Mouse (Mus musculus): ENCODE measurements around the gene Pi16. TPM values are rescaled to one million over a fixed set of nuclear protein-coding genes. Genes with fewer than 3 reads are reported as not detected.

Pi16 gene
- total and polyA plus RNA-seq, 3 experiments: 24.1 to 63.1 (median 40.7) TPM

DNA sequence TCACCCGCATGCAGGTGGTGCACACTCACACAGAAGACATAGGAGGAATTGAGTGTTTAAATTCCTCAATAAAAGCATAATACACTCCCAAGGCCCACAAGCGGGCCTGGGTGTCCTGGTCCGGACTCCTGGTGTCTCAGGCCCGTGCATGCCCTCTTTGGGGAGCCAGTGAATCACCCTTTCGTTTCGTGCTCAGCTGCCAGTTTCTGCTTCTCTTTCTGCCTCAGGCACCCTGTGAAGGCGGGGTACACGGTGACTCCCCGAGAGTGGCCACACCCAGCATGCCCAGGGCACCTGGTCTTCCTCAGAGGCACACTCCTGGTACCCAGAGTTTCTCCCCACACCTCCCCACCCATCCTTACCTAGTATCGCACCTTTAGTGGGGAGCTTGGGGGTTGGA lies 58.4 kb downstream of the Pi16 start:
- Histone ChIP-seq H3K9ac (ENCODE audit: low read depth, low read length) (no peak overlapping the region), H3K27ac (no peak overlapping the region), H3K79me2 (replicated peaks; ENCODE audit: control insufficient read depth, insufficient read depth, low read length) (no peaks in the 10 kb centered on the region), H3K27me3 (ENCODE audit: control insufficient read depth, insufficient read depth, low read length) (no peaks in the 10 kb centered on the region), H3K4me1 (ENCODE audit: control insufficient read depth, insufficient read depth, low read length) (no peaks in the 10 kb centered on the region), H3K4me3 (no peak overlapping the region), H3K36me3 (ENCODE audit: control insufficient read depth, insufficient read depth, low read length) (no peaks in the 10 kb centered on the region)
- intact Hi-C loops (cut with DNase I): no loop called here
- no peak for TF ChIP-seq POLR2A (IDR thresholded peaks at IDR 0.05; ENCODE audit: insufficient read depth, low read depth, low read length)
- no peak for TF ChIP-seq EP300 (IDR thresholded peaks at IDR 0.05; ENCODE audit: insufficient read depth, low read depth, low read length)
- no peak for TF ChIP-seq CTCF (IDR thresholded peaks at IDR 0.05)
- DNase-seq: peak in 1 of 2 experiments; percentile 4
- WGBS: 86% methylated on average over 10 of the region's 10 CpGs

DNA sequence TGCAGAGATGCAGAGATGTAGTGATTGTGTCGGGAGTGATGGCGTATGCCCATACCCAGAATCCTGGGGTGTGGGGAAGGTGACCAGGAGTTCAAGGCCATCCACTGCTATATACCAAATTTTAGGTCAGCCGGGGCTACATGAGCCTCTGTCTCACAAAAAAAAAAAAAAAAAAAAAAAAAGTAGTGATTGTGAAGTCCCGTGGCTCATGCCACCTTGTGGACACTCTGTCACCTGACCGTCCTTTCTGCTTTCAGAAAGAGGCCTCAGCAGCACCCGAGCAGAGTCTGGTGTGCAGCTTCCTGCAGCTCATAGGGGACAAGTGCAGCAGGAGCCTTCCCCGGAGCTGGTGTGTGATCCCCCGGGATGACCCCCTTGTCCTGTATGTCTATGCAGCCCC lies 60.6 kb downstream of the Pi16 start:
- Histone ChIP-seq H3K27me3 (ENCODE audit: control insufficient read depth, insufficient read depth, low read length) (no peaks in the 10 kb centered on the region), H3K9ac (ENCODE audit: low read depth, low read length) (no peak overlapping the region), H3K27ac (no peak overlapping the region), H3K36me3 (ENCODE audit: control insufficient read depth, insufficient read depth, low read length) (no peaks in the 10 kb centered on the region), H3K79me2 (replicated peaks; ENCODE audit: control insufficient read depth, insufficient read depth, low read length) (no peaks in the 10 kb centered on the region), H3K4me3 (no peak overlapping the region), H3K4me1 (ENCODE audit: control insufficient read depth, insufficient read depth, low read length) (0 out of 2 replicates have a peak, but pooled peaks cover 1% of the 10 kb centered on the region)
- 54% methylated on average over 8 of the region's 8 CpGs for WGBS
- no peak for DNase-seq
- TF ChIP-seq CTCF (IDR thresholded peaks at IDR 0.05) (peak; percentile 16; the same call in 1 of the 2 replicates), POLR2A (IDR thresholded peaks at IDR 0.05; ENCODE audit: insufficient read depth, low read depth, low read length) (no peak), EP300 (IDR thresholded peaks at IDR 0.05; ENCODE audit: insufficient read depth, low read depth, low read length) (no peak)
- intact Hi-C loops (cut with DNase I): no loop called here

Other genes with a start within 250 kb of the Pi16 start
- 100 to 1,000 TPM in 1 of 2 experiments, 10 to 100 TPM in 1; 56.4 to 156 TPM for gene Cdkn1a, start 226.7 kb upstream of the Pi16 start, total RNA-seq (2021)
- gene Cdkn1a, start 226.7 kb upstream of the Pi16 start, polyA plus RNA-seq (2012; rRNA removed): 30.4 and 37.3 TPM in 2 replicates
- under 1 TPM in 1 of 2 experiments, not detected in 1; 0.70 TPM for gene Rab44, start 203.5 kb upstream of the Pi16 start, total RNA-seq (2021)
- gene Rab44, start 203.5 kb upstream of the Pi16 start, polyA plus RNA-seq (2012; rRNA removed): 0.23 and 0.38 TPM in 2 replicates
- 1 to 10 TPM; 4.4 to 5.2 TPM for gene Cpne5, start 79.5 kb upstream of the Pi16 start, total RNA-seq (2021)
- gene Cpne5, start 79.5 kb upstream of the Pi16 start, polyA plus RNA-seq (2012; rRNA removed): 10.7 and 11.2 TPM in 2 replicates
- 10 to 100 TPM; 28.4 to 31.1 TPM for gene Ppil1, start 53.5 kb upstream of the Pi16 start, total RNA-seq (2021)
- gene Ppil1, start 53.5 kb upstream of the Pi16 start, polyA plus RNA-seq (2012; rRNA removed): 33.2 and 41.7 TPM in 2 replicates
- 100 to 1,000 TPM; 264 to 318 TPM for gene BC004004, start 48.9 kb upstream of the Pi16 start, total RNA-seq (2021)
- gene BC004004, start 48.9 kb upstream of the Pi16 start, polyA plus RNA-seq (2012; rRNA removed): 184 and 264 TPM in 2 replicates
- 100 to 1,000 TPM; 186 to 203 TPM for gene Mtch1, start 30.3 kb downstream of the Pi16 start, total RNA-seq (2021)
- gene Mtch1, start 30.3 kb downstream of the Pi16 start, polyA plus RNA-seq (2012; rRNA removed): 234 and 293 TPM in 2 replicates
- 1 to 10 TPM; 1.9 to 2.4 TPM for gene Fgd2, start 43.2 kb downstream of the Pi16 start, total RNA-seq (2021)
- 5.9 and 9.2 TPM in 2 replicates for gene Fgd2, start 43.2 kb downstream of the Pi16 start, polyA plus RNA-seq (2012; rRNA removed)
- 10 to 100 TPM; 17.2 to 20.5 TPM for gene Pim1, start 173.1 kb downstream of the Pi16 start, total RNA-seq (2021)
- gene Pim1, start 173.1 kb downstream of the Pi16 start, polyA plus RNA-seq (2012; rRNA removed): 24.6 and 27.9 TPM in 2 replicates
- gene Gm17657, start 232.0 kb downstream of the Pi16 start, total RNA-seq (2021): not detected
- gene Gm17657, start 232.0 kb downstream of the Pi16 start, polyA plus RNA-seq (2012; rRNA removed): not detected in 2 replicates
- 10 to 100 TPM; 12.8 to 13.8 TPM for gene Tbc1d22b, start 232.1 kb downstream of the Pi16 start, total RNA-seq (2021)
- gene Tbc1d22b, start 232.1 kb downstream of the Pi16 start, polyA plus RNA-seq (2012; rRNA removed): 15.3 and 16.9 TPM in 2 replicates
- not detected for gene Tmem217, start 234.7 kb downstream of the Pi16 start, total RNA-seq (2021)
- 0.47 TPM in 1 of 2 replicates, not detected in the other for gene Tmem217, start 234.7 kb downstream of the Pi16 start, polyA plus RNA-seq (2012; rRNA removed)